Mouse (Mus musculus): Measurements from ENCODE around the gene Pitpnb. TPM values are rescaled to one million over a fixed set of nuclear protein-coding genes. Genes with fewer than 3 reads are reported as not detected.
A peak's percentile ranks its signal among the peaks of the same experiment; 100 is the strongest.

Gene Pitpnb
- total RNA-seq, 2 experiments from 2014 or later: 71.3 to 71.8 TPM

GRCm38 (mm10) chr5:111335939-111336691, 5.6 kb downstream of the Pitpnb start:
- intact Hi-C loops (cut with DNase I): no loop called here
- no peak for DNase-seq (ENCODE audit: low spot score in 2 of 2)

GRCm38 (mm10) chr5:111341609-111342008, 11.0 kb downstream of the Pitpnb start:
- peak; percentile 23 to 42 for DNase-seq (ENCODE audit: low spot score in 2 of 2)
- intact Hi-C loops (cut with DNase I): loop anchor here (2.0 kb wide), 1 partner anchor 69 kb away; no protein-coding TSS in a partner anchor

- intact Hi-C loops (cut with DNase I): no loop called here
- no peak for DNase-seq (ENCODE audit: low spot score in 2 of 2)
These were observed 14.3 kb downstream of the Pitpnb start for GRCm38 (mm10) chr5:111344721-111345400.

- no peak for DNase-seq (ENCODE audit: low spot score in 2 of 2)
- intact Hi-C loops (cut with DNase I): no loop called here
These were observed 26.5 kb downstream of the Pitpnb start for GRCm38 (mm10) chr5:111356811-111357617.

GRCm38 (mm10) chr5:111360546-111360945, 30.0 kb downstream of the Pitpnb start:
- DNase-seq (ENCODE audit: low spot score in 2 of 2): peak; percentile 42 to 47

GRCm38 (mm10) chr5:111361058-111361457, 30.5 kb downstream of the Pitpnb start:
- intact Hi-C loops (cut with DNase I): no loop called here
- DNase-seq (ENCODE audit: low spot score in 2 of 2): no peak

More at GRCm38 (mm10) chr5:111360546-111360945, 30.0 kb downstream of the Pitpnb start:
- intact Hi-C loops (cut with DNase I): no loop called here

- DNase-seq (ENCODE audit: low spot score in 2 of 2): no peak
- intact Hi-C loops (cut with DNase I): no loop called here
These were observed 31.3 kb downstream of the Pitpnb start for GRCm38 (mm10) chr5:111361846-111362245.

- intact Hi-C loops (cut with DNase I): no loop called here
- DNase-seq (ENCODE audit: low spot score in 2 of 2): no peak
These were observed 33.0 kb downstream of the Pitpnb start for GRCm38 (mm10) chr5:111363446-111364062.

GRCm38 (mm10) chr5:111364533-111364932, 34.0 kb downstream of the Pitpnb start:
- peak; percentile 62 to 70 for DNase-seq (ENCODE audit: low spot score in 2 of 2)
- intact Hi-C loops (cut with DNase I): no loop called here

- intact Hi-C loops (cut with DNase I): no loop called here
- DNase-seq (ENCODE audit: low spot score in 2 of 2): no peak
These were observed 35.6 kb downstream of the Pitpnb start for GRCm38 (mm10) chr5:111366140-111366539.

- DNase-seq (ENCODE audit: low spot score in 2 of 2): no peak
- intact Hi-C loops (cut with DNase I): no loop called here
These were observed 37.5 kb downstream of the Pitpnb start for GRCm38 (mm10) chr5:111367937-111368517.

GRCm38 (mm10) chr5:111368576-111368975, 38.0 kb downstream of the Pitpnb start:
- intact Hi-C loops (cut with DNase I): no loop called here
- DNase-seq (ENCODE audit: low spot score in 2 of 2): peak in 1 of 2 experiments; percentile 43

GRCm38 (mm10) chr5:111375616-111376015, 45.1 kb downstream of the Pitpnb start:
- intact Hi-C loops (cut with DNase I): no loop called here

GRCm38 (mm10) chr5:111376276-111377020, 45.9 kb downstream of the Pitpnb start:
- peak; percentile 45 to 60 for DNase-seq (ENCODE audit: low spot score in 2 of 2)
- intact Hi-C loops (cut with DNase I): no loop called here

More at GRCm38 (mm10) chr5:111375616-111376015, 45.1 kb downstream of the Pitpnb start:
- no peak for DNase-seq (ENCODE audit: low spot score in 2 of 2)

- intact Hi-C loops (cut with DNase I): no loop called here
- DNase-seq (ENCODE audit: low spot score in 2 of 2): no peak
These were observed 47.8 kb downstream of the Pitpnb start for GRCm38 (mm10) chr5:111378126-111378993.

GRCm38 (mm10) chr5:111383335-111383734, 52.8 kb downstream of the Pitpnb start:
- DNase-seq (ENCODE audit: low spot score in 2 of 2): no peak
- intact Hi-C loops (cut with DNase I): no loop called here

GRCm38 (mm10) chr5:111390911-111391310, 60.3 kb downstream of the Pitpnb start:
- intact Hi-C loops (cut with DNase I): no loop called here
- DNase-seq (ENCODE audit: low spot score in 2 of 2): no peak
